Mouse (Mus musculus): ENCODE data around the gene Kif14.

Gene Kif14

DNA sequence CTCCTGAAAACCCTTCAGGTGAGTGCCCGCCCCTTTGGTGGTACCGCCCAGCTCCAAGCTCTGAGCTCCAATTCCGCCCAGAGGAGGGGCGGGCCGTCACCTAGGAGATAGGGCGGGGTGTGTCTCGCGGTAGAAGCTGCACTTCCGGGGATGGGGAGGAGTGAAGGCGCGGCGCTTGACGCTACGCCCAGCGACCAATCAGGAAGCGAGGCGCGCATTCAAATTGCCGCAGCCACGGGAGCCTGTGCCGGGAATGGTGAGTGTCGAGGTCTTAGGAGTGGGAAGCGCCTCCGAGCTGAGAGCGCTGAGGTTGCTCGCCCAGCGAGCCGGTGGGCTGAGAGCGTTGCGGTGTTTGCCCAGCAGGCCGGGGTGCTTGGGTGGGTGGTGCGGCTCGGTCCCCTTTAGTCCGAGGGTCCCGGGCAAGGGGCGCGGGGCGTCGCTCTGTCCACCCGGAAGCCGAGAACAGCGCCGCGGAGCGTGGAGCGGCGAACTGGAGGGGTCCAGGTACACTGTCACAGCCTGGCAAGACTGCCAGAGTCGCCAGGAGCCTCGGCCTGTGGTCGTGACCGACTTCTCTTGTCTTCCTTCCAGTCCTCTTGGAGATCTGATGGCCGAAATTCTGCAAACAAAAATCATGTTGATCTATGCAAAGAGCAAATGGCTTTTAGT, at the start of gene Kif14:
TSS of gene Kif14 (plus strand) at position 201 of the 669 bp plus-strand sequence.
- peak; percentile 93 for DNase-seq (ENCODE audit: low spot score)

DNA sequence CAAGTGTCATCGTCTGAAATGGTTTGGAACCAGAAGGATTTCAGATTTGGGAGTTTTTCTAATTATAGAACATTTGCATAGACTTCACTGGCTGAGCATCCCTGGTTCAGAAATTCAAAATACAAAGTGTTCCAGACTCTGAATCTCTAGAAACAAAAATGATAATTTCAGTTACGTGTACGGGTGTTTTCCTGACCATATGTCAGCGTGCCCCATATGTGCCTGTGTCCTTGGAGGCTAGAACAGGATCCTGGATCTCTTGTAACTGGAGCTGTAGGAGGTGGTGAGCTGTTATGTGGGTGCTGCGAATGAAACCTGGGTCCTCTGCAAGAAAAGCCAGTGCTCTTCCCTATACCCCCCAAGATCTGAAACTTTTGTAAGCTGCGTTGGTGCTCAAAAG, 47.8 kb upstream of the Kif14 start:
- no peak for DNase-seq (ENCODE audit: low spot score)

DNA sequence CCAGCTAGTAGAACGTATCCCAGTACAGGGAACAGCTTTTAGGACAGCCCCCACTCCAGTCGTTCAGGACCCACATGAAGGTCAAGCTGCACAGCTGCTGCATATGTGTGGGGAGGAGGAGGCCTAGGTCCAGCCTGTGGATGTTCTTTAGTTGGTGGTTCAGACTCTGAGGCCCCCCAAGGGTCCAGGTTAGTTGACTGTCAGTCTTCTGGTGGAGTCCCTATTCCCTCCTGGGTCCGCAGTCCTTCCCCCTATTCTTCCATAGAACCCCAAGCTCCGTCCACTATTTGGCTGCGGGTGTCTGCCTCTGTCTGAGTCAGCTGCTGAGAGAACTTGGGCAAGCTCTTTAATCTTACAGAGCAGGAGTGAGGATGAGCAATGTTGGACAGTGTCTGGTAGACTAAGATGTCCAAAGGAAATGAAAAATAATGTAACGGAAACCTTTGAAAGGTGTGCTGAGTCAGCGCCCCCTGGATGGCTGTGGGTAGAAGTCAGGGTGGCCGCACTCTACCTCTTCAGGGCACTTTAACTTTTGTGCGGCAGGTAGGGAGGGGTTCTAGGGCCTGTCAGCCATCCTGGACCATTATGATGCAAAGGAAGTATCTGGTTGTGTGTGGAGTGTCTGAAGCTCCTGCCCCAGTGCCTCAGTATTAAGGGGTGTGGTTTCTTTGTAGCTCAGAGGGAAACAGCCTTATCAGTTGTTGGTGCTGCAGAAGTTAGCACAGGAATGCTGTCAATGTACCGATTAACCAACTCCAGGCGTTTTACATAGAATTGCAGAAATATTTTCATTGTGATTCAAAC, 38.8 kb upstream of the Kif14 start:
- no peak for DNase-seq (ENCODE audit: low spot score)

DNA sequence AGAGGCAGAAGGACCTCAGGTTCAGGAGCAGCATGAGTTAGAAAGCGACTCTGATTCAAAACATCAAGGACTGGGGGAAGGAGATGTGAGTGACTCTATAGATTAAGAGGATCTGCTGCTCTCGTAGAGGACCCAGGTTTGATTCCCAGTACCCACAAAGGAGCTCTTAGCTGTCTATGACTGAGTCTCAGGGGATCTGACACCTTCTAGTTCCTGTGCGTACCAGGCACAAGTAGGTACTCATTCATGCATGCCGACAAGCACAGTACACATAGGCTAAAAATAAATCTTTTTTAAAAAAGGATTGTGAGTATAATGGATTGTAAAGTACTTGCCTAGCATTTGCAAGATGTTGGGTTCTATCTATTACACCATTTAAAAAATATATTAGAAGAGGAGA, 37.2 kb upstream of the Kif14 start:
- DNase-seq (ENCODE audit: low spot score) = no peak

DNA sequence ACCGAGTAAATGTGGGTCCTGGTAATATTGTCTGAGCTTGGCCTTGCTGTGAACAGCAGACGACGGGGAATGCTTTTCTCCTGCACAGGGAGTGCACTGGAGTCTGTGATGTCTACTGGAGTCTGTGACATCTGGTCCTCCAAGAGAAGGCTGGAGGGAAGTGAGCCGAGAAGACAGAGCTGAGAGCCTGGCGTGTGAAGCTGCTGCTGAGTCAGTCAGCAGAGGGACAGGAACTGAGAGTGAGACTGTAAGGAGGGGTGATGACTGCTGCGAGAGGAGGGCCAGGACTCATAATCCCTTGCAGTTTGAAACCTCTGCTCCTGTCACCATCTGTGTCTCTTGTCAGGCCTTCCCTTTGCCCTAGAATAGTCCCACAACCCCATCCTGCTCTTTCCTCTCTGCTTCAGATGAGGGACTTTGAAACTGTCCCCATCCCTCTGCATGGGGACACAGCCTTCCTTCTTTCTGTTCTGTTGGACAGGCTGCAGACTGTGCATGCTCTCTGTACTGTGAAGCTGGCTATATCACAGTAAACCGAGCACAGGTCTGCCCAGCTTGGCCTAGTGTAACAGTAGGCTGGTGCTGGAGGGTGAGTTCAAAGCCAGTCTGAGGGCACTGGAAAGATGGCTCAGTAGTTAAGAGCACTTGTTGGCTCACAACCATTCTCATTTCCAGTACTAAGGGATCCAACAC, 35.9 kb upstream of the Kif14 start:
- no peak for DNase-seq (ENCODE audit: low spot score)

DNA sequence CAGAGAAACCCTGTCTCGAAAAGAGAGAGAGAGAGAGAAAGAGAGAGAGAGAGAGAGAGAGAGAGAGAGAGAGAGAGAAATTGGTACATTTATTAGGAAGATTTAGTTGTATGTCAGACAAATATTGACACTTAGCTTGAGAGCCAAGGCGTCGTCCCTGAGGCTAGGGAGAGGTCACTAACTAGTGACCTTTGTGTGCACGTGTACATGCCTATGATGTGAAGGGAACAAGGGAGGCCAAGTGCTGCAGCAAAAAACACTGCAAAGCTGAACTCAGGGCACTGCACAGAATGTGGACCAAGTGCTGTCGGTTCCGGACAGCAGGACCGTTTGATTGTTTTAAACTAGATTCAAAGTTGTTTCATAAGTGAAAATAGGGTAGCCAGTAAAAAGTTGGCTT, 25.4 kb upstream of the Kif14 start:
- DNase-seq (ENCODE audit: low spot score) = no peak

DNA sequence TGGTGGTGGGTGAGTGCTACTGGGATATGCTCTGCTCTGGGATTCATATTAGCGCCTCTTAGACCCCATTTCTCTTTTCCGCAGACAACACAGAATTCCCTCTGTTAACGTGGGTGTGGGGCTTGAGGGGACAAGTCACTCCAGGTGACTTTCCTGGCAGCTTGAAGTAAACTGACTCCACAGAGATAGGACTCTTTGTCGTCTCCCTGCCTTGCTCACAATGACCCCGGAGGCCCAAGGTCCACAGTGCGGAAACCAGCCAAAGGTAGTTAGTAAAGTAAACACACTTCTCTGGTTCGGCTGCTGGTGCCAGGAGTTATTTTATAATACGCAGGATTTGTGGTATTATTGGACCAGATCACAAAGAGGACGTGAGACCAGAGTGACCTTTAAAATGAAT, 23.3 kb upstream of the Kif14 start:
- no peak for DNase-seq (ENCODE audit: low spot score)

DNA sequence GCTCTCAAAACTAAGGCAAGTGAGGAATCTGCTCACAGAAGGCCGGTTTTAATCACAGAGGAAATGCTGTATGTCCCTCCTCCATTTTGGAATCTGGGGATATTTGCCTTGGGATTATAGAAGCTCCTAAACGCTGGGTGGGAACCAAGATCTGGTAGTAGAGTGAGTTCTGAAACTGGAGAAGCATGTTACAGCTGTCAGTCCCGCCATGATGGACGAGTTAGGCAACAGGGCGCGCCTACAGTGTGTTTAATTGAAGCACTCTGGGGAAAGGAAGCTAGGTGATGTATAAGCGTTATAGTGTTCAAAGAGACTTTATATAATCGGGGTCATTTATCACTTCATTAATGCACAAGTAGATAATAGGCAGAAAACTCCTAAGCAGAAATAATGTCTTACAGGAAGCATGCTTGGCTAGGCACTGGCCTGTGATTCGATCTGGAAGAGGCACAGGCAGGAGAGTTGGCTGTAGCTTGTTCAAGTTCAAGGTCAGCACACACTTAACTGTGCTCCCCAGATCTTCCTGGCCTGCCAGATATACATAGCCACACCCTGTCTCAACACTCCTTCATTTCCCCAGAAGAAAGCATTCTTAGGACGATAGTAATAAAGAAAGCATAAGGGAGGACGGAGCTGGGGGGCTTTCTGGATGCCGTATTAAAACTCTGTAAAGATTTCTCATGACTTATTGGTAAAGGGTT, 21.4 kb upstream of the Kif14 start:
- no peak for DNase-seq (ENCODE audit: low spot score)

DNA sequence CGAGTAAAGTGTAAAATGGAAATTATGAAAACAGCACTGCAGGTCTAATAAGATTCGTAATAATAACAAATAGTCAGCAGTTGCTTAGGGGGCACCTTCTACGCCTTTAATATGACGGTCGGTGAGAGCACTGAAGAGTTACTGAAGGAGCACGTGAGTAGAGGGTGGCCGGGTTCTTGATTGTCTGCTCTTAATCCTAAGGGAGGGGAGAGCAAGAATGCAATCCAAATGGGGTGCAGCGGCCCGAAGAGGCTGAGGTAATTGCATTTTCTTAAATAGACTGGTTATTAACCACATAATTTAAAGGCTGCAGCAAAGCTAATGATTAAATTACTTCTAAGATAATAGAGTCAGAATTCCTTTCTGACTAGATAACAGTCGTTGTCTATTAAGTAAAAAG, 19.2 kb upstream of the Kif14 start:
- no peak for DNase-seq (ENCODE audit: low spot score)

DNA sequence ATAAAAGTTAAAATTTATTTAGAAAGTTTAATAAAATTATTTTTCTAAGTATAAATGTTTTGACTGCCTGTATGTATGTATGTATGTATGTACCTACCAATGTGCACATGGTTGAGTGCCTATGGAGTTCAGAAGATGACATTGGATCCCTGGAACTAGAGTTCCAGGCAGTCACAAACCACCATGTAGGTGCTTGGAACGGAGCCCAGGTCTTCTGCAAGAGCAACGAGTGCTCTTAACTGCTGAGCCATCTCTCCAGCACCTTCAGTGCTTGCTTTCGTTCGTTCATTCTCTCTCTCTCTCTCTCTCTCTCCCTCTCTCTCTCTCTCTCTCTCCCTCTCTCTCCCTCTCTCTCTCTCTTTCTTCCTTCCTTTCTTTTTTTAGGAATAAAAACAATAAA, 18.8 kb upstream of the Kif14 start:
- DNase-seq (ENCODE audit: low spot score) = no peak

DNA sequence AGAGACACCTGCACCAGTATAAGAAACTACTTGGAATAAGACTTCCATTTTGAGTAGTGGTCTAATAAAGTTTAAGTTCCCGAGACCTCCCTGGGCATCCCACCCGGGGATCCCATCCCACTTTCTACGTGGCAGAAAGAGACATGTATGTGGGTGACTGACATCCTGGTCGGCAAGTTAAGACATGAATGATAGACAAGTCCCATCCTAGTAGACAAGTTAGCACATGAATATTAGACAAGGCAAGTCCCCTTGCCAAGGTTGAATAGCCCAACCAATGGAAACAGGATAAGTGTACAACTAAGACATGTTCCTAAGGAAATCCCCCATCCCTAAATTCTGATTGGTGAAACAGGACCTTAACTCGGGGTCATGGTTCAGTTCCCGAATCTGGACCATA, 16.6 kb upstream of the Kif14 start:
- DNase-seq (ENCODE audit: low spot score) = no peak

DNA sequence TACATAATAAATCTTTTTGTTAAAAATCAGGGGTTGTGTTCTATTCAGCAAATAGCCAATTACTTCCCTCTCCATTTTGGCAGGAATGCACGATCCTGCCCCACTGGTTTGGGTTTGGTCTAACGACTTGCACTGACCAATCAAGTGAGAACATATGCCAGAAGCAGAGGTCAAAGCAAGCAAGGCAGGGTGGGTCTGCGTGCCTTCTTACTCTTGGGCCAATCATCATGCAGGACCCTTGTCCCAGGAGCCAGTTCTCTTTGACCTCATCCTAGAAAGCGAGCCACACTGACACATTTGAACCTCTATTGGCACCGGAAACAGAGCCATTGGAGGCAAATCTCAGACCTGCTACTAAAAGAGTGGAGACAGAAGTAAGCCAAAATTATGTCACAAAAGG, 15.9 kb upstream of the Kif14 start:
- no peak for DNase-seq (ENCODE audit: low spot score)

DNA sequence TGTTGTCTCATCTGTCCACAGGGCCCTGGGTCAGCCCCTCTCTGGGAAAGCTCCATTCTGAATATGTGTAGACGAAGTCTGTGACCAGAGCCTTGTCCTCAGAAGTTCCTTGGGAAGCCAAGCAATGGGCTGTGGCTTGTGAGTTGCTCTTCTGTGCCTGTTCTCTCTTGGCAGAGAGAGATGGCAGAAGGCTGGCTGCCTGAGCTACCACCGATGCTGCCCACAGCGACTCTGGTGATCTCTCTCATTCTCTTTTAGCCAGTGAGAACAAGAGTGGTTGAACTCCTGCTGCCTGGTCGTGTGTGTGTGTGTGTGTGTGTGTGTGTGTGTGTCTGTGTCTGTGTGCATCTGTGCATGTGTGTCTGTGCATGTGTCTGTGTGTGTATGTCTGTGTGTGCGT, 13.7 kb upstream of the Kif14 start:
- no peak for DNase-seq (ENCODE audit: low spot score)

DNA sequence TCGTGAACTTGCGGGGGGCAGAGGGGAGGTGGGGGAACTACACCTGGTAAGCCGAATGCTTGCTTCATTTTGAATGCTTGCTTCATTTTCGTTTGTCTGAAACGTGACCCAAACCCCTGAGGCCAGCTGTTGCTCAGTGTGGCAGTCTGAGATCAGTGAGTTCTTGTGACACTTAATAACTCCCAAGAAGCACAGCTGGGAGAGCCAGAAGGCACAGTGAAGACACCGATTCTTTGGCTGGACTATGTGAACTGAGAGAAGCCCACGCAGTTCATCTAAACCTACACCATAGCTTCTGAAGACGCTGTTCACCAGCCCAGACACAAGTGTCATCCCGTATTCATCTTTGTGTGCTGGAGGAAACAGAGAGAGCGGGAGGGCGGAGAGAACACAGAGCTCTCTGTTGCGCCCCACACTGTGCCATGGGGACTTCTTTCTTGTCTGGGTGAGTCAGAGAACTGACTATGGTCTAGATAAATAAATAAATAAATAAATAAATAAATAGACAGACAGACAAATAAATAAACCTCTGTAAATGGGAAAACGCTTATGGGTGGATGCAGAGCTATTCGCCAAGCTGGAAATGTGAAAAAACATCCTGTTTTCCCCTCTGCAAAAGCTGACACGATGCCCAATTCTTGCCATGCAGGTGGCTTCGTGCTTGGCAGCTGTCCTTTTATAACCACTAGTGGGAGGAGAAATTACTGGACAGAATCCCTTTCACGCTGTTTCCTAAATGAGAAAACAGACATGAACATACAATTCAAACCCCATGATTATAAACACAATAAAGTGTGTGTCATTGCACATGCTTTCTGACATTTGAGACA, 10.2 kb upstream of the Kif14 start:
- DNase-seq (ENCODE audit: low spot score) = no peak

DNA sequence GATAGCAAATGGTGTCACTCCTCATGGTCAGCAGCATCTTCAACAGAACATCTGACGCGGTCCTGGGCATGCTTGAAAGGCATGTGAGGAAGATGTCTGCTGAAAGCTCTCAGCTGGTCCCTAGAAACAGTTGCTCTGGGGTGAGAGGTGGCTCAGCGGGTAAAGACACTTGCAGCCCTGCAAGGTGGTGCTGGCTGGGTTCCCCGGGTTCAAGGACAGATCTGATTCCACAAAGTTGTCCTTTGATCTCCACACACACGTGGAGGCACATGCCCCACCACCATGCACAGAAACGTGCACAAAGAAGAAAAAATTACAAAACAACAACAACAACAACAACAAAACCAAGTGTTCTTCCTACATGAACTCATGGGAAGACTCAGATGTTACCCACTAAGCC, 9.4 kb upstream of the Kif14 start:
- no peak for DNase-seq (ENCODE audit: low spot score)

DNA sequence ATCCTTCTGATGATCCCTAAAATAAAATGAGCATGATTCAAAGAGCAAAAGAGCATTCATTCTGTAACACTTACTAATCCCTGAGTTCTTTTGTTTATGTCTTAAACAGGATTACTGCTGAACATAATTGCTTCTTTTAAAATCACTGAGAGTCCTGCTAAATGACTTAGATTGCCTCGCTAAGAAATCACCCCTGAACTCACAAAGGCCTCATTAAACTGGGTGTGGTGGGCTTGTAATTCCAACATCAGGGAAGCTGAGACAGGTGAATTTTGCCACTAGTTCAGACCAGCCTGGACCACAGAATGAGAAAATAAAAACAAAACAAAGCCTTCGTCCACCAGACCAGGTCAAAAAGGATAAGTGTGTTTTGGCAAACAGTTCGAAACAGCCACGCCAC, 8.7 kb upstream of the Kif14 start:
- DNase-seq (ENCODE audit: low spot score) = no peak

DNA sequence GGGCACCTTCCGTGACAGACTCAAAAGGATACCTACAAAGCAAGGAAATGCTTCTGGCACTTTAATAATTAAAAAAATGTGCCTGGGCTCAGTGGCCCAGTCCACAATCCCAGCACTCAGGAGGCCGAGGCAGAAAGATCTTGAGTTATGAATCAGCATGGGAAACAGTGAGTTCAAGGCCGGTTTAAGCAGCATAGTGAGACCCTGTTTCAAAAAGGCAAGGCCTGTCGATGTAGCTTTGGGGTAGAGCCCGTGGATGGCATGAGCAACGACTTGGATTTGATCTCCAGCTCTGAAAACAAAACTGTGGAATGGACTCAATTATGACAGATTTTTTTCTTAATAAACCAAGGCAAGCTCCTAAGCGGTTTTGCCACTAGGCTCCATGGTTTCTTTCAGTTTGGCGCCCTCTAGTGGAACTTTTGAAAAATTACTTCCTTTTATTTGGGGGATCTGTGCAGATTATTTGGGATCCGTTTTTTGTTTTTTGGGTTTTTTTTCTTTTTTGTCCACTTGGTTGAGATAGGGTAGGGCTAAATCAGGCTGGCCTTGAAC, 7.4 kb upstream of the Kif14 start:
- no peak for DNase-seq (ENCODE audit: low spot score)

DNA sequence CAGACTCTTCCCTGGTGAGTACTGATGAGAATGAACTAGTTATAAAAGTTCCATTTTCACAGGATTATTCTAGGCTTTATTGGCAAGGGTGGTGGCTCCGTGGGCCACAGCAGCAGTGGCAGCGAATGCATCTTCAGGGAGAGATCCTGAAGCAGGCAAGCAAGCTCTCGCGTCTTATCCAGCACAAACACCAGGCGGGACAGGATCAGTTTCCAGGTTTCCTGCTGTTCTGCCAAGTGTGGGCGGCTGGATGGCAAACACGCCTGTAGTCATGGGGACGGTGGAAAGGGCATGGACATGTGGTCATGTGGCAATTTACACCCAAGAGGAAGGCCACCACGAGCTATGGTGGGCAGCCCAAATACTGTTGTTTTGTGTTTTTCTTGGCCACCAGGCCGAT, 3.7 kb upstream of the Kif14 start:
- DNase-seq (ENCODE audit: low spot score) = no peak

DNA sequence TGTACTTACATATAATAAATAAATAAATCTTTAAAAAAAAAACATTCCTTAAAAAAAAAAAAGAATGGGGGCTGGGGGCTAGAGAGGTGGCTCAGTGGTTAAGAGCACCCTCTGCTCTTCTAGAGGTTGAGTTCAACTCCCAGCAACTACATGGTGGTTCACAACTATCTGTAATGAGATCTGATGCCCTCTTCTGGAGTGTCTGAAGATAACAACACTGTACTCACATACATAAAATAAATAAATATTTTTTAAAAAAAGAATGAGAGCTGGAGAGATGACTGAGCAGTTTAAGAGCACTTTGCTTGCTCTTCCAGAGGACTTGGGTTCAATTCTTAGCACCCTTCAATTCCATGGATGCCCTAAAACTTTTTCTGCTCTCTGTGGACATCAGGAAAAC, 975 bp upstream of the Kif14 start:
- no peak for DNase-seq (ENCODE audit: low spot score)

DNA sequence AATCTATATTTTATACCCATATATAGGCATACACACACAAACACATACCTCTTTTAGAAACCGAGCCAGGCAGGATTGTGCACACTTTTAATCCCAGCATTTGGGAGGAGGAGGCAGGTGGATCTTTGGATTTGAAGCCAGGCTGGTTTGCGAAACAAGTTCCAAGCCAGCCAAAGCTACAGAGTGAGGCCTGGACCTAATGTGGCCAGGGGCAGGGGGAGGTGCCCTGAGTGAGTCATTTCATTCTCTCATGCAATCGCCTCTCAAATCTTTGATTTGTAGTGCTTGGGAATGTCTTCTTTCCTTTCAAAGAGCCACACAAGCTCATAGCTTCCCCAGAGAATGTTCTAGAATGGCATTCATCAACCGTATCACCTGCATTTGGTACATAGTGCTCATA, 3.3 kb downstream of the Kif14 start:
- no peak for DNase-seq (ENCODE audit: low spot score)

DNA sequence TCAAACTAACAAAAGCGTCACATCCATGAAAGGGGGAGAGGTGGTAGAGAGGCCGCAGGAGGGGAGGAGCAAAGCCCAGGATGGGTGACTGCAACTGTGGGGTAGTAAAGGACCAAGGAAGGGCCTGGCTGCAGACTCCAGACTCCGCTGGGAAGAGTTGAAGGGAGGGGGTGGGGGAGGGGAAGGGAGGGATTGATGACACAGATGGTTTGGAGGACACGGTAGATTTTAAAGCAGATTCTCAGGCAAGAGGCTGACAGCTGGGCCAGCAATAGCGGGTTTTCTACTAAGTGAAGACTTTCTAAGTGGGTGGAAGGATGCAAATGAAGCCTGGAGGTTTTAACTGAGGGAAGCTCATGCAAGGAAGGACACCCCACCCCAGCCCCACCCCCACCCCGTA, 4.3 kb downstream of the Kif14 start:
- no peak for DNase-seq (ENCODE audit: low spot score)

Data from ovary, postnatal 36 days (tissue).